Mouse (Mus musculus) left cerebral cortex, adult 18-20 months (tissue): ENCODE results near the gene Zc3h12c. TPM values are rescaled to one million over a fixed set of nuclear protein-coding genes. Genes with fewer than 3 reads are reported as not detected.

Experiments
- microRNA-seq, 2 experiments: library from miRNA; unstranded; fragments of <30 nt; microRNA quantifications; one replicate each; pipeline ENCODE4 v1.2.0; 2021
- total RNA-seq, 2 experiments: library from RNA; stranded (reverse); gene quantifications; 2 replicates each; pipeline ENCODE4 v1.2.3; 2021

Gene Zc3h12c
- total RNA-seq, 2 experiments from 2014 or later = 12.8 to 18.3 TPM

Small RNA genes within 50 kb of the gene (microRNA-seq; reads per million reads assigned to microRNA genes)
- gene Gm27686 (0 reads per million in 2 experiments), gene Mir6244 (0 reads per million in 2 experiments)

Other genes with a start within 250 kb of the Zc3h12c start
- 10 to 100 TPM; 19.3 to 20.2 TPM for gene Fdx1, start 205.0 kb downstream of the Zc3h12c start, total RNA-seq
- gene Rdx, start 121.4 kb downstream of the Zc3h12c start, total RNA-seq = 10 to 100 TPM; 42.9 to 44.5 TPM